Mouse (Mus musculus): ENCODE measurements at regions not wholly inside any gene's neighbourhood (a gene's known extent, or its start where the extent isn't known, plus 50 kb on each side); places are given as distances from the start of the nearest gene placed in this dataset.
"Not testable (repeated sequence)": the region's sequence is repeated elsewhere in the genome, so short reads cannot be mapped to it uniquely, and the experiment has no call there.

DNA sequence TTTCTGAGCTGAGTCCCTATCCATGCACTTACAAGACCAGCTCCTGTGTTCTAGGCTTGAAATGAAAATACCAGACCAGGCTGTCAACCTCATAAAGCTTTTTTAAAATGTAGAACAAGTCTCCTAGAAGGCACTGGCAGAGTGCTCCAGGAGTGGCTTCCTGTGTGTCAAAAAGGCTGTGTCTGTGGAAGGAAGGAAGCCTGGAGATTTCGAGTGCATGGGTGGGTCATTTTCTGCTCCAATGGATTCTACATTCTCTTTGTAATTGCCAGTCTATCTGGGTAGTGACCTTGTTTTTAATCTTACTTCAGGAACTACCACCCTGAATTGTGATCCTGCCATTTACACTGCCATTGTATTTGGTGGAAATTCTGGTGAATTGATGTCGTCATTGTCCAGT, 113.9 kb upstream of the Slc38a2 start:
- Histone ChIP-seq H3K4me1 (no peaks in the 10 kb centered on the region), H3K4me2 (replicated peaks) (no peak overlapping the region), H3K27ac (no peak overlapping the region), H3K9ac (no peak overlapping the region), H3K27me3 (replicated peaks) (no peaks in the 10 kb centered on the region), H3K9me3 (peaks cover 13% of the 10 kb centered on the region), H3K36me3 (no peaks in the 10 kb centered on the region), H3K4me3 (no peak overlapping the region)
- 82% methylated on average over 2 of the region's 2 CpGs for WGBS
- ATAC-seq (ENCODE audit: low FRiP score, low read depth), result no peak

DNA sequence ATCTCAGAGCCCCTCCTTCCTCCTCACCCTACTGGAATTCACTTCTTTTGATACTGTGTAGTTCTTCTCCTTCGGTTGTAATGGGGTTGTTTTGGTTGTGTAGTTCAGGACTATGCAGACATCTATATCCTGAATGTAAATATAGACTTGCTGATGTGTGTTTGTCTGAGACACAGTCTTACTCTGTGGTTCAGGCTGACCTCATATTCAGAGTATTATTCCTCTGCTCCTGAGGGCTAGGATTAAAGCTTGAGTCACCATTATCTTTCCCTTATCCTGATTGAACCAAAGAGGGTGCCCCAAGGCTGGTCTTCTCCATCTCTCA, 103.2 kb upstream of the Slc38a2 start:
- no peak overlapping the region for H3K27ac ChIP-seq
- no peaks in the 10 kb centered on the region for H3K9me3 ChIP-seq
- no peak overlapping the region for H3K4me2 ChIP-seq (replicated peaks)
- H3K4me3 ChIP-seq, result no peak overlapping the region
- H3K36me3 ChIP-seq, result no peaks in the 10 kb centered on the region
- no peaks in the 10 kb centered on the region for H3K4me1 ChIP-seq
- no peak overlapping the region for H3K9ac ChIP-seq
- H3K27me3 ChIP-seq (replicated peaks), result no peaks in the 10 kb centered on the region
- 78% methylated on average over 1 of the region's 1 CpGs for WGBS
- ATAC-seq (ENCODE audit: low FRiP score, low read depth), result no peak

DNA sequence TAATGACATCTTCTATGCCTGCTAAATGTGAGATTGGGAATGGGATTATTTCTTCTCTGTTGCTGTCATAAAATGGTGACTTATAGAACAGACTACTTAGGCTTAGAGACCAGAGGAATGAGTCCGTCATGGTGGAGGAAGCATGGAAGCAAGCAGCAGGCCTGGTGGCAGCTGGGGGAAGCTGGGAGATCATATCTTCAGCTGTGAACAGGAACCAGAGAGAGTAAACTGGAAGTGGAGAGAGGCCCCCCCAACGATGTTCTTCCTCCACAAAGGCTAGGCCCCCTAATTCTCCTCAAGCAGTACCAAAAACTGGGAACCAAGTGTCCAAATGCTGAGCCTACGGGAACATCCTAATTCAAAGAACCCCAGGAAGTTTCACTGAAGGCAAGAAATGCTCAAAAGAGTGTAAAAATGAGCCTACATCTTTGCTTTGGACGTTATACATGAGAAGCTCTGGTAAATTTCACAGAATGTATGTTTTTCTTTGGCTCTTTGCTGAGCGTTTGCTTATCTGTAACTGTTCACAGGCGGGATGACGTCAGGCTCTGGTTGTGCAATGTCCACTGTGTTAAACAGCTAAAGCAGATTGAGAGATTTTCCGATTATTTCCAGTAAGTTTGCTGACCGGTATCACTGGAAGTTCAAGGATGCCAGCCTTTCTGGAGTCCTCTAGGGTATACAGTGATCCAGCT, 102.7 kb upstream of the Slc38a2 start:
- WGBS, result 81% methylated on average over 9 of the region's 9 CpGs
- no peak overlapping the region for H3K9ac ChIP-seq

DNA sequence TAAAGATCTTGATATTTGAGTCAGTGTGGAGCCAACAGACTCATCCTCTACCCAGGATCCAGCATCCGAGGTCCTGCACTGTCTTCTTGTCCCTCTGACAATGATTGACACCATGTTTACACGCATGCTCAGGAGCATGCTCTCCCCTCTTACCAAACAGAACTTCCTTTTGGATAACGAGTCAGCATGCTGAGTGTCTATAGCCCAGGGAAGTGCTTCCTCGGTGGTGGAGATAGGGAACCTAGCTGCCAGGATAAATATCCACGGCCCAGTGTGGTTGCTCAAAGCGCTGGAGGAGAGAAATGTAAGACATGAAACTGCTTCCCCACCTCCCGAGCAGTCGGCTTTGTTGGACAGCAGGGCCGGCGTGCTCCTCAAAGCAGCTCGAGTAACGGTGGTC, 99.7 kb upstream of the Slc38a2 start:
- H3K4me2 ChIP-seq (replicated peaks), result no peak overlapping the region
- no peak overlapping the region for H3K4me3 ChIP-seq
- H3K9me3 ChIP-seq, result no peaks in the 10 kb centered on the region
- H3K9ac ChIP-seq, result no peak overlapping the region
- no peak for ATAC-seq (ENCODE audit: low FRiP score, low read depth)
- H3K4me1 ChIP-seq, result no peaks in the 10 kb centered on the region
- H3K36me3 ChIP-seq, result no peaks in the 10 kb centered on the region
- no peaks in the 10 kb centered on the region for H3K27me3 ChIP-seq (replicated peaks)
- H3K27ac ChIP-seq, result no peak overlapping the region
- WGBS, result 82% methylated on average over 12 of the region's 12 CpGs

More for the DNA sequence above, 102.7 kb upstream of the Slc38a2 start:
- no peak overlapping the region for H3K4me3 ChIP-seq
- no peak overlapping the region for H3K4me2 ChIP-seq (replicated peaks)
- no peak for ATAC-seq (ENCODE audit: low FRiP score, low read depth)
- H3K9me3 ChIP-seq, result no peaks in the 10 kb centered on the region
- no peaks in the 10 kb centered on the region for H3K36me3 ChIP-seq
- H3K27me3 ChIP-seq (replicated peaks), result no peaks in the 10 kb centered on the region
- H3K27ac ChIP-seq, result no peak overlapping the region
- no peaks in the 10 kb centered on the region for H3K4me1 ChIP-seq

DNA sequence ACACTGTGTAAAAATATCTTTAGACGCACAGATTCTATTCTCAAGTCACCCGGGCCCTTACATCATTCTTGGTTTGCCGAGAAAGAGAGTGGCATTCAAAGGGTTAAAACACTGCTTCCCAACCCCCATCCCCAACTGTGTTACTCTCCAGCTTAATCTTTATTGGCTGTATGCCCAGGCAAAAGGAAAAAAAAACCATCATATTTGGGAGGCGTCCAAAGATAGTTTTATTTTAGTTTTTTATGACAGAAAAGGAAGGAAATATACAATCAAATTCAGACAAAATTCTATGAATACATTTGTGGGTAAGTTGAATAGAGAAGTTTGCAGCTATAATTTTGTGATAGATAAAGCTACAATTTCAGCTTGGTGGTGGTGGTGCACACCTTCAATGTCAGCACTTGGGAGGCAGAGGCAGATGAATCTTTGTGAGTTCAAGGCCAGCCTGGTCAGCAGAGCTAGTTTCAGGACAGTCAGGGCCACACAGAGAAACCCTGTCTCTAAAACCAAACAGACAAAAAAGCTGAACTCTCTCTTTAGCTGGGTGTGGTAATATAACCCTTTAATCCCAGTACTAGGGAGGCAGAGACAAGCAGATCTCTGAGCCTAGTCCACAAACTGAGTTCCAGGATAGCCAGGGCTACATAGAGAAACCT, 98.2 kb upstream of the Slc38a2 start:
- Histone ChIP-seq H3K4me1 (no peaks in the 10 kb centered on the region), H3K9me3 (no peaks in the 10 kb centered on the region), H3K9ac (no peak overlapping the region), H3K27ac (no peak overlapping the region), H3K27me3 (replicated peaks) (no peaks in the 10 kb centered on the region), H3K4me3 (no peak overlapping the region), H3K4me2 (replicated peaks) (no peak overlapping the region), H3K36me3 (no peaks in the 10 kb centered on the region)
- 84% methylated on average over 4 of the region's 4 CpGs for WGBS
- no peak for ATAC-seq (ENCODE audit: low FRiP score, low read depth)

DNA sequence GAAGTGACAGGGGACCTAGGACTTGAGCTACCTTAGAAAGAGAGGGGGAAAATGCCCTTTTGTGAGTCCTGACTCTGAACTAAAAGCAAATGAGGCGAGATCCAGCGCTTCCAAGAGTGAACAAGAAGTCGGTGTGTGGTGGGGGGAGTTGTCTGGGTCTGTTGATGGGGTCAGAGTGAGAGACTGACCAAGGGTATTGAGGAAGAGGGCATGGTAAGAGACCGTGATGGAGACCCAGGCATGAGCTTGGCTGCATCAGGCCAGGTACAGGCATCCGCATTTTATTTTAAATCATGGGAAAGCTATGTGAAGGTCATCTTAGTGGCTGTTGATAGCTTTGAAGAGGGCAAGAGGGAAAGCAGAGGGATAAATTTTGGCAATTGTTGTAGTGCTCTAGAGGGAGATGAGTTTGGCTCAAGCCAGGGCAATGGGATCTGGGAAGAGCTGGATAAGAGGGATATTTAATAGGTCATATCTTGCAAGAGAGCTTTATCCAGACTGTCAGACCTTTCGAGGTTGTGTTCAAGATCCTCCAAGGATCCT, 94.7 kb upstream of the Slc38a2 start:
- Histone ChIP-seq H3K4me2 (replicated peaks) (no peak overlapping the region), H3K4me3 (no peak overlapping the region), H3K27me3 (replicated peaks) (no peaks in the 10 kb centered on the region), H3K9me3 (no peaks in the 10 kb centered on the region), H3K27ac (no peak overlapping the region), H3K4me1 (no peaks in the 10 kb centered on the region), H3K36me3 (no peaks in the 10 kb centered on the region), H3K9ac (no peak overlapping the region)
- WGBS, result 94% methylated on average over 6 of the region's 6 CpGs
- no peak for ATAC-seq (ENCODE audit: low FRiP score, low read depth)

DNA sequence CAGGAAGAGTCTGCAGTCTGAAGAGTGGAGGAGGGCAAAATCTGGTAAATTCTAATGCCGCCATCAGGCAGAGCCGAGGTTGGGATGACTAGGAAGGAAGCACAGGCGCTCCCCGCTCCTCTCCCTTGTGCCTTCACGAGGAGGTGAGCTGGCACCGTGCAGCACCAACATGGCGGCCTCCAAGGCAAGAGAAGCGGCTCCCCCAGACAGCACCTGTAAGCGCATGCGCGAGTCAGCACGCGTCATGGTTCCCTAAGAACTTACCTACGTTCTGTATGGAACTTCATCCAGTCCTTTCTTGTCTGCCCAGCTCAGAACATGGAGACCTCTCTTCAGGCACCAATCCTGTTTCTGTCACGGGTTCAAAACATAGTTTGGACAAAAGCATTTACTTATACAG, 93.7 kb upstream of the Slc38a2 start:
- Histone ChIP-seq H3K27ac (no peak overlapping the region), H3K36me3 (no peaks in the 10 kb centered on the region), H3K4me2 (replicated peaks) (no peak overlapping the region), H3K4me1 (no peaks in the 10 kb centered on the region), H3K9me3 (no peaks in the 10 kb centered on the region), H3K4me3 (no peak overlapping the region), H3K9ac (no peak overlapping the region), H3K27me3 (replicated peaks) (no peaks in the 10 kb centered on the region)
- ATAC-seq (ENCODE audit: low FRiP score, low read depth), result no peak
- 94% methylated on average over 15 of the region's 15 CpGs for WGBS

DNA sequence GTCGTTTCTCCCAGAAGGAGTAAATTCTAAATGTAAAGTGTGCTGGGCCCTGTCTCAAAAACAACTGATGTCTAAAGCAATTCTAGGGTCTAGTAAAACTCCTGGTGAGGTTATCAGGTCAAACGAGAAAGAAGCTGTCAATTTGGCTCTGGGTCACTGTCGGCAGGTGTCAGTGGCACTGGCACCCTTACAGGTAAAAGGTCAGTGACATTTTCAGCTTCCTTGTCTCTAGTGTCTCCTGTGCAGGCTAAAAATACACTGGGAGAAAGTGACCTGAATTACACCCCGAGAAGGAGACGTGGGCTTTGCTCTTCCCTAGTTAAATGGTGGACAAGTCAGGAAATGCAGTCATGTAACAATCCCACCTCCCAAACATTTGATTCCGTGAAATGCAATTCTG, 91.8 kb upstream of the Slc38a2 start:
- 87% methylated on average over 6 of the region's 6 CpGs for whole genome bisulfite sequencing
- Histone ChIP-seq H3K27ac (no peak overlapping the region), H3K9me3 (no peaks in the 10 kb centered on the region), H3K27me3 (replicated peaks) (no peaks in the 10 kb centered on the region), H3K9ac (no peak overlapping the region), H3K4me2 (replicated peaks) (no peak overlapping the region), H3K4me1 (no peaks in the 10 kb centered on the region), H3K4me3 (no peak overlapping the region), H3K36me3 (no peaks in the 10 kb centered on the region)
- ATAC-seq (ENCODE audit: low FRiP score, low read depth), result no peak

DNA sequence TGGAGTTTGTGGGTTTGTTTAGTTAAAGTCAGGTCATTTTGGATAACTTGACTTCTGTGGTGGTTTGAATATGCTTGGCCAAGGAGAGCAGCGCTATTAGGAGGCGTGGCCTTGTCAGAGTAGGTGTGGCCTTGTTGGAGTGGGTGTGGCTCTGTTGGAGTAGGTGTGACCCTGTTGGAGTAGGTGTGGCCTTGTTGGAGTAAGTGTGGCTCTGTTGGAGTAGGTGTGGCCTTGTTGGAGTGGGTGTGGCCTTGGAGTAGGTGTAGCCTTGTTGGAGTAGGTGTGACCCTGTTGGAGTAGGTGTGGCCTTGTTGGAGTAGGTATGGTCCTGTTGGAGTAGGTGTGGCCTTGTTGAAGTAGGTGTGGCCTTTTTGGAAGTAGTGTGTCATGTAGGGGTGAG, 88.4 kb upstream of the Slc38a2 start:
- not testable (repeated sequence) for H3K9ac ChIP-seq; H3K4me1 ChIP-seq; H3K27ac ChIP-seq; H3K4me2 ChIP-seq (replicated peaks); H3K27me3 ChIP-seq (replicated peaks); H3K4me3 ChIP-seq; H3K9me3 ChIP-seq; ATAC-seq (ENCODE audit: low FRiP score, low read depth); H3K36me3 ChIP-seq
- WGBS, result 89% methylated on average over 2 of the region's 2 CpGs

DNA sequence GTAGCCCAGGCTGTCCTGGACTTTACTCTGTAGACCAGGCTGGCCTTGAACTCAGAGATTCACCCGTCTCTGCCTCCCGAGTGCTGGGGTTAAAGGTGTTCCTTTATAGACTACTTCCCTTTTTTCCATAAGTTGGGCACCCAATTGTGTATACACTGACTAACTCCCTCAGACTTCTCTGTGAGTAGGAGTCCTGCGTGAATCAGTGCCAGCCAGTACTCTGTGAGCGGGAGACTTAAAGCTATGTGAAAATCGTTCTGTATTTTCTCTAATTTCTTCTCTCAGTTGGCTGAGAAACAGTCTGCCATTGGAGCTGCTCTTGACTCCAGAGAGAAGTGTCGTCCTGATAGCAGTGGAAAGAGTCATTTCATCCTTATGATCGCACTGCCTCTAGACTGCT, 85.0 kb upstream of the Slc38a2 start:
- no peak for ATAC-seq (ENCODE audit: low FRiP score, low read depth)
- H3K27ac ChIP-seq, result no peak overlapping the region
- no peaks in the 10 kb centered on the region for H3K36me3 ChIP-seq
- no peaks in the 10 kb centered on the region for H3K27me3 ChIP-seq (replicated peaks)
- no peak overlapping the region for H3K9ac ChIP-seq
- no peak overlapping the region for H3K4me2 ChIP-seq (replicated peaks)
- H3K9me3 ChIP-seq, result no peaks in the 10 kb centered on the region
- H3K4me1 ChIP-seq, result no peaks in the 10 kb centered on the region
- H3K4me3 ChIP-seq, result no peak overlapping the region
- 92% methylated on average over 7 of the region's 7 CpGs for WGBS

DNA sequence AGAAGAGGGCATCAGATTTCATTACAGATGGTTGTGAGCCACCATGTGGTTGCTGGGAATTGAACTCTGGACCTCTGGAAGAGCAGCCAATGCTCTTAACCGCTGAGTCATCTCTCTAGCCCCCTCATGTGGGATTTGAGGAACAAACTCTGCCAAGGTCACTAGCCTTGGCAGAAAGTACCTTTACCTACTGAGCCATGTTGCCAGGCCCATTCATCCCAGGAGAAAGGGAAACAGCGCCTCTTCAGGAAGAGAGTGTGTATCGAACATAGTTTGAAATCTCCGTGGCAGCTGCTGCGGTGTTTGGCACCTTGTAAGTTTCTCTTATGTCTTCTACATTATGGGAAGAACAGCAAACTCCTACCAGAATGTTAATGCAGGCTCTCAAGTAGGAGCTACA, 82.0 kb upstream of the Slc38a2 start:
- no peaks in the 10 kb centered on the region for H3K27me3 ChIP-seq (replicated peaks)
- 72% methylated on average over 5 of the region's 5 CpGs for WGBS
- no peak overlapping the region for H3K4me2 ChIP-seq (replicated peaks)
- no peak overlapping the region for H3K4me3 ChIP-seq
- ATAC-seq (ENCODE audit: low FRiP score, low read depth), result no peak
- H3K9me3 ChIP-seq, result no peaks in the 10 kb centered on the region
- H3K9ac ChIP-seq, result no peak overlapping the region
- H3K36me3 ChIP-seq, result no peaks in the 10 kb centered on the region
- H3K27ac ChIP-seq, result no peak overlapping the region
- H3K4me1 ChIP-seq, result no peaks in the 10 kb centered on the region

DNA sequence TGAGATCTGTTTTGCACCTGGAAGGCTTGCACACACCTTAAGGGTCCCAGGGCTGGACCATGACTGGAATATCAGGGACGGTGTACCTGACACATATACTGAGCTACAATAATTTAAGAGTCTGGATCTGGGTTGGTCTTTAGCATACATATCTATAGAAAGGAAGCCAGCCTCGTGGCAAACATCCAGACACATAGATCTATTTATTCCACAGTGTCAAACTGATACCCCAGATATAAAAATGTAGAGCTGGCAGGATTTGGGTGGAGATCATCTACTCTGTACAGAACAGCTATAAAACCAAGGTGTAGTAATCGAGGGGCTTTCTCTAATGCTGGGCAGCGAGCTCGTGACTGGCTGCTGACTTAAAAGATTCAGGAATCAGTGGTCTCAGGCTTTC, 81.1 kb upstream of the Slc38a2 start:
- Histone ChIP-seq H3K27ac (no peak overlapping the region), H3K9ac (no peak overlapping the region), H3K4me2 (replicated peaks) (no peak overlapping the region), H3K9me3 (no peaks in the 10 kb centered on the region), H3K4me1 (no peaks in the 10 kb centered on the region), H3K4me3 (no peak overlapping the region), H3K36me3 (no peaks in the 10 kb centered on the region), H3K27me3 (replicated peaks) (no peaks in the 10 kb centered on the region)
- WGBS, result 91% methylated on average over 5 of the region's 5 CpGs
- no peak for ATAC-seq (ENCODE audit: low FRiP score, low read depth)

DNA sequence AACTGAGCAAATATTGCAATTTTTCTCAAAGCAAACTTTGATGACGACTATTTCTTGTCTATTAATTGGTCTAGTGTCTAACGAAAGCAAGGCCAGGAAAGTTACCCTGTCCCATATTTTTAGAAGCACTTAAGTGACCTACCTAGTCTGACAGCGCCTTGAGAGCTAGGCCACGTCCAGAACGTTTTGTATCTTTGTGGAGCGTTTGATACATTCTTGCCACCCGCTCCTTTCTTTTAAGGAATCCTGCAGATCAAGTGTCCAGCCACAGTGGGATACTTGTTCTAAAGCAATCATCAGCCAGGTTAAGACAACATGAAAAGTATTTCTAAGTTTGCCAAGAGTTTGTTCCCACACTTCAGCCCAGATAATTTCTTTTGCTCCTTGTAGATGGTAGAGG, 79.8 kb upstream of the Slc38a2 start:
- WGBS, result 86% methylated on average over 7 of the region's 7 CpGs
- H3K27ac ChIP-seq, result no peak overlapping the region
- no peak for ATAC-seq (ENCODE audit: low FRiP score, low read depth)
- H3K27me3 ChIP-seq (replicated peaks), result no peaks in the 10 kb centered on the region
- no peak overlapping the region for H3K9ac ChIP-seq
- no peaks in the 10 kb centered on the region for H3K36me3 ChIP-seq
- no peak overlapping the region for H3K4me2 ChIP-seq (replicated peaks)
- no peaks in the 10 kb centered on the region for H3K9me3 ChIP-seq
- no peaks in the 10 kb centered on the region for H3K4me1 ChIP-seq
- H3K4me3 ChIP-seq, result no peak overlapping the region

All from neural tube, embryonic 12.5 days (tissue).